Mouse (Mus musculus): ENCODE data around the gene Tacc3.

DNA sequence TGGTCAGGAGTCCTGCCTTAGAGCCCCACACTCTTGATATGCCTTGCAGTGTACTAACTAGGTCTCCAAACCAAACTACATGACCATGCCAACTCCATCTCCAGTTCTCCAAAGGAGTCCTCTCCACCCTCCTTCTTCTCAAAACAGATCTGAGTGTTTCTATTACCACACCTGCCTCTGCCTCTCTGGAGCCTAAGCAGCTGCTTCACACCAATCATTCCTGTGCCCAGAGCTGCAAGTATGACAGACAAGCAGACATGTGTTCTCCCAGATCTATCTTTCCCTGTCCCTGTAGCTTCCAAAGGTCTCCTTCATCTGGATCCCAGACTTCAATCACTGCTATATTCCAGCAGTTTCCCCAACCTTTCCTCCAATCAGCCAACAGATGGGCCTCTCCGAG lies 1.2 kb upstream of the Tacc3 start:
- TF ChIP-seq POLR2A (IDR thresholded peaks at IDR 0.05; ENCODE audit: low read depth, low read length) = no peak
- TF ChIP-seq CTCF (IDR thresholded peaks at IDR 0.05; ENCODE audit: borderline replicate concordance, insufficient read depth, low read length) = no peak
